In genomic region chr11:5444599-5445451, GRCm38 (mm10) we compare ENCODE assay signal across 7 mouse cellular contexts. TPM values are rescaled to one million over a fixed set of nuclear protein-coding genes. Genes with fewer than 3 reads are reported as not detected.
DNase-seq lines count a peak whose midpoint lies in the region; ATAC-seq and TF ChIP-seq lines count a peak whose summit lies in the region.

Gene Znrf3 (minus strand): TSS chr11:5444847.

- 1% methylated on average over 63 of the region's 106 CpGs for WGBS in embryonic facial prominence, embryonic 11.5 days
- WGBS in kidney, adult 2 months = under 1% methylated on average over 97 of the region's 106 CpGs
- under 1% methylated on average over 45 of the region's 106 CpGs for WGBS in limb, embryonic 12.5 days
- under 1% methylated on average over 80 of the region's 106 CpGs for WGBS in midbrain, embryonic 15.5 days
- WGBS in spleen, adult 2 months = 5% methylated on average over 72 of the region's 106 CpGs

- DNase-seq in adrenal gland, postnatal 14 days = peak; percentile 98
- peak; percentile 98 for DNase-seq in embryonic facial prominence, embryonic 11.5 days (ENCODE audit: low spot score)
- peak; percentile 92 to 98 for DNase-seq in heart, adult 18-20 months
- peak; percentile 95 for DNase-seq in kidney, adult 2 months
- DNase-seq in spleen, adult 2 months (ENCODE audit: low read depth in 1 of 2, low spot score in 2 of 2) = peak; percentile 80 to 90

- no peaks in the 10 kb centered on the region for H3K27me3 ChIP-seq in embryonic facial prominence, embryonic 11.5 days (ENCODE audit: control insufficient read depth, insufficient read depth, low read length)
- no peaks in the 10 kb centered on the region for H3K27me3 ChIP-seq in kidney, adult 2 months (replicated peaks; ENCODE audit: control insufficient read depth, insufficient read depth, low read length)
- no peaks in the 10 kb centered on the region; the same call in none of the 2 replicates for H3K27me3 ChIP-seq in limb, embryonic 12.5 days
- H3K27me3 ChIP-seq in midbrain, embryonic 15.5 days (replicated peaks) = no peaks in the 10 kb centered on the region
- H3K27me3 ChIP-seq in spleen, adult 2 months (ENCODE audit: control insufficient read depth, insufficient read depth, low read length) = peaks cover 8% of the 10 kb centered on the region

- no peaks in the 10 kb centered on the region for H3K9me3 ChIP-seq in embryonic facial prominence, embryonic 11.5 days (replicated peaks; ENCODE audit: control insufficient read depth, low read length)
- H3K9me3 ChIP-seq in limb, embryonic 12.5 days = no peaks in the 10 kb centered on the region
- no peaks in the 10 kb centered on the region for H3K9me3 ChIP-seq in midbrain, embryonic 15.5 days

- H3K36me3 ChIP-seq in embryonic facial prominence, embryonic 11.5 days (replicated peaks; ENCODE audit: control insufficient read depth, insufficient read depth, low read depth, low read length) = no peaks in the 10 kb centered on the region
- no peaks in the 10 kb centered on the region for H3K36me3 ChIP-seq in kidney, adult 2 months (ENCODE audit: control insufficient read depth, insufficient read depth, low read length)
- no peaks in the 10 kb centered on the region for H3K36me3 ChIP-seq in limb, embryonic 12.5 days
- H3K36me3 ChIP-seq in midbrain, embryonic 15.5 days (replicated peaks) = no peaks in the 10 kb centered on the region
- H3K36me3 ChIP-seq in spleen, adult 2 months (ENCODE audit: control insufficient read depth, insufficient read depth, low read length) = no peaks in the 10 kb centered on the region

- H3K4me1 ChIP-seq in embryonic facial prominence, embryonic 11.5 days (ENCODE audit: control insufficient read depth, insufficient read depth, low read length) = no peaks in the 10 kb centered on the region
- H3K4me1 ChIP-seq in kidney, adult 2 months (ENCODE audit: control insufficient read depth, insufficient read depth, low read length) = peaks cover 2% of the 10 kb centered on the region; the same call in 1 of the 2 replicates
- peaks cover 39% of the 10 kb centered on the region for H3K4me1 ChIP-seq in limb, embryonic 12.5 days (replicated peaks)
- peaks cover 23% of the 10 kb centered on the region for H3K4me1 ChIP-seq in midbrain, embryonic 15.5 days
- H3K4me1 ChIP-seq in spleen, adult 2 months (ENCODE audit: control insufficient read depth, insufficient read depth, insufficient read length) = peaks cover 4% of the 10 kb centered on the region

- no peak for TF ChIP-seq CTCF in kidney, adult 2 months (conservative IDR thresholded peaks at IDR 0.05; ENCODE audit: insufficient read depth, insufficient read length, low read depth, low read length)
- no peak for TF ChIP-seq CTCF in spleen, adult 2 months (IDR thresholded peaks at IDR 0.05; ENCODE audit: extremely low read depth, insufficient read depth, insufficient read length, insufficient replicate concordance)

- peak; percentile 91 for ATAC-seq in embryonic facial prominence, embryonic 11.5 days (replicated peaks; ENCODE audit: insufficient number of reproducible peaks, low FRiP score, low TSS enrichment, low read depth)
- ATAC-seq in limb, embryonic 12.5 days (ENCODE audit: insufficient number of reproducible peaks, insufficient read depth, low FRiP score, low TSS enrichment, low read depth) = peak; percentile 90
- peak; percentile 88 for ATAC-seq in midbrain, embryonic 15.5 days (replicated peaks)

- H3K4me2 ChIP-seq in embryonic facial prominence, embryonic 11.5 days (ENCODE audit: low read depth, low read length) = peak within 1 kb of the TSS; percentile 90
- peak within 1 kb of the TSS; percentile 83 for H3K4me2 ChIP-seq in limb, embryonic 12.5 days
- peak within 1 kb of the TSS; percentile 93 for H3K4me2 ChIP-seq in midbrain, embryonic 15.5 days

- peak within 1 kb of the TSS; percentile 90 for H3K4me3 ChIP-seq in embryonic facial prominence, embryonic 11.5 days (ENCODE audit: low read depth, low read length)
- peak within 1 kb of the TSS; percentile 76 for H3K4me3 ChIP-seq in kidney, adult 2 months (ENCODE audit: insufficient read depth, low read depth, low read length)
- peak within 1 kb of the TSS; percentile 90 for H3K4me3 ChIP-seq in limb, embryonic 12.5 days (replicated peaks)
- H3K4me3 ChIP-seq in midbrain, embryonic 15.5 days = peak within 1 kb of the TSS; percentile 85
- H3K4me3 ChIP-seq in spleen, adult 2 months (ENCODE audit: extremely low read depth, insufficient read depth, insufficient read length) = peak within 1 kb of the TSS; percentile 79

- peak; percentile 61 for TF ChIP-seq POLR2A in kidney, adult 2 months (IDR thresholded peaks at IDR 0.05; ENCODE audit: low read depth, low read length)
- no peak for TF ChIP-seq POLR2A in spleen, adult 2 months (IDR thresholded peaks at IDR 0.05; ENCODE audit: low read depth, low read length)

- peak within 1 kb of the TSS; percentile 83 for H3K9ac ChIP-seq in embryonic facial prominence, embryonic 11.5 days (replicated peaks; ENCODE audit: low read length)
- peak within 1 kb of the TSS; percentile 91 for H3K9ac ChIP-seq in limb, embryonic 12.5 days (replicated peaks)
- peak within 1 kb of the TSS; percentile 73 for H3K9ac ChIP-seq in midbrain, embryonic 15.5 days

- H3K27ac ChIP-seq in embryonic facial prominence, embryonic 11.5 days (replicated peaks; ENCODE audit: low read depth, low read length) = peak within 1 kb of the TSS; percentile 38
- H3K27ac ChIP-seq in kidney, adult 2 months (ENCODE audit: insufficient read depth, low read depth, low read length) = peak within 1 kb of the TSS; percentile 49
- peak within 1 kb of the TSS; percentile 83 for H3K27ac ChIP-seq in limb, embryonic 12.5 days
- H3K27ac ChIP-seq in midbrain, embryonic 15.5 days = peak within 1 kb of the TSS; percentile 73
- H3K27ac ChIP-seq in spleen, adult 2 months (ENCODE audit: insufficient read depth, low read length) = peak within 1 kb of the TSS; percentile 64

RNA-seq across cellular contexts. Expression of gene Znrf3, which starts in this region (rescaled TPM):
- total RNA-seq in adrenal gland, postnatal 14 days (2021) = 25.0 and 26.2 TPM in 2 replicates
- polyA plus RNA-seq in embryonic facial prominence, embryonic 11.5 days (2014; fragmentation: Nextera tagmentation; extraction: Ambion mirVana) = 11.7 and 12.0 TPM in 2 replicates
- 1 to 10 TPM; 7.3 to 7.5 TPM for total RNA-seq in heart, adult 18-20 months (2021)
- 6.2 and 7.7 TPM in 2 replicates for polyA plus RNA-seq in kidney, adult 2 months (2012; rRNA removed)
- polyA plus RNA-seq in limb, embryonic 12.5 days (2016; fragmentation: Nextera tagmentation; extraction: Ambion mirVana) = 13.6 and 13.7 TPM in 2 replicates
- polyA plus RNA-seq in midbrain, embryonic 15.5 days (2015; fragmentation: Nextera tagmentation; extraction: Ambion mirVana) = 7.1 and 7.8 TPM in 2 replicates
- polyA plus RNA-seq in spleen, adult 2 months (2012; rRNA removed) = 4.3 and 4.6 TPM in 2 replicates

Comparison
In these comparisons a context has a peak if more than half of its experiments do, and no peak if none do; other contexts are left out.
1. Peak in every context shown above with its lines: DNase-seq, ATAC-seq, H3K4me3 ChIP-seq and H3K27ac ChIP-seq.